Mouse (Mus musculus) T-cell, adult 66 days (primary cell): ENCODE measurements around the gene Lyar. TPM values are rescaled to one million over a fixed set of nuclear protein-coding genes. Genes with fewer than 3 reads are reported as not detected.

ENCODE experiments used
- total RNA-seq, 2 experiments: library from RNA; stranded (reverse); gene quantifications; 3 replicates in 1 of 2; 4 replicates in 1 of 2; pipeline ENCODE4 v1.2.4; 2023

Lyar gene
- total RNA-seq = 10 to 100 TPM; 34.2 to 35.5 TPM

DNA sequence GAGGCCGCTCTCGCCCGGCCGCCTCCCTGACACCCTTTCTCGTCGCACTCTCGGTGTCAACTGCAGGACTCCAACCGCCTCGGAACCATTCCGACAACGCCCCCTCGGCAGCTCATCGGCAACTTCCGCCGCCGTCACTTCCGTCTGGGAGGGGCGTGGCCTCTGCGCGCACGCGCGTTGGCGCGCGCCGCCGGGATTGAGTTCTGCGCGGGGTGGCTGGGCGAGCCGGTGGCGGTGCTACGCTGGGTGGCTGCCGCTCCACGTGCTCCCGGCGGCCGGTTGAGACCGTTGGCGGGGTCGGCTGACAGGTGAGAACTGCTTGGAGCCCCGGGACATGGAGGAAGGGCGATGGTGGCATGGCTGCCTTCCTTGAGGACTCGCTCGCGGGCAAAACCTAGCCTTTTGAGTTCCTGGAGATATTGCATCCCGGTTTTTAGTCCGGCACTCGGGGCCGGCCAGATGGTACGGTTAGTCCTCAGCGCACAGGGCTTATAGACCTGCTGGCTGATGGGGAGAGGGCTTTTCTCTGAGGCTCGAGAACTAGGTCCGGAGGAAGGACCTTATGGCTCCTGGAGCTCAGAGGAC, at the start of gene Lyar, which contains the start of gene Zbtb49:
Gene Lyar, plus strand, starts transcription at position 143 of the 585 bp plus-strand sequence.
Gene Zbtb49, minus strand, starts transcription at position 130 of the 585 bp plus-strand sequence.

DNA sequence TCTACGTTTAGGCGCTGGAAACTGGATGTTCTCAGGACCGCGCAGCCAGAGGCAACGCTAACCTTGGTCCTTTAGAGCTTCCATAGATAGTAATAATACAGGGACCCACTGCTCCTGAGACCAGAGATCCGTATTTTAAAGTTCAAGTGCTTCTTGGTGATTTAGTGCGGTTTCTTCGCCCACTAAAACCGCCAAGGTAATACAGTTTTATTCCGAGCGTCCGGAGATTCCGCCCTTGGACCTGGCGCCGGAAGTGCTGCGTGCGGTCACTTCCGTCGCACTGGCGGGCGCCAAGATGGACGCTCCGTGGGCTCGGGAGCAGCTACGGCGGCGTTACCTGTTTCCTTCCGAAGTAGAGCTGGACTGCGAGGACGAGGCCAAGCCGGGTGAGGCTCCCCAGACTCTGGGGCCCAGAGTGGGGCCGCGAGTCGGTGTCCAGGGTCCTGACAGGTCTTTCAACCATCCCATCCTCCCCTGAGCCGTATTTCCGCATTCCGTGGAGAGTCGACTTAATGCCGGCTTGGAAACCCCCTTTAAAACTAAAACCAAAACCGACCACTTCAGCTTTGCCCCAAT, 39.9 kb downstream of the Lyar start, which contains the start of gene Tmem128:
Gene Tmem128, plus strand, starts transcription at position 79 of the 576 bp plus-strand sequence.

DNA sequence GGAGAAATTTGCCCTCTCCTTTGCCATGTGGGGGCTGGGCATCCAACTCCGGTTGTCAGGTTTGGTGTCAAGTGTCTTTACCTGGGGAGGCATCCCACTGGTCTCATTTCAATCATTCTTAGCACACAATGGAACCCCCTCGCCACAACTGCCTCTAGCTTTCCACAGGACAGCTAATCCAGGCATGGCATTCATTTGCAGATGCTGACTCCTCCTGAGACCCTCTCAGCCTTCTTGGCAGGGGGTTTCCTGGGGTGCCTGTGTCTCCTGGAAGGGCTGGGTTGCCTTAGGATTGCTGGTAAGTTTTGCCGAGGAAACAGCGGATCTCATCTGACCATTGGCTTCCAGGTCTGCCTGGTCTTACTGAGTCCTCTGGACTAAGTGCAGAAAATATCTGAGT, 55.5 kb downstream of the Lyar start, which contains the start of gene Otop1:
Gene Otop1, plus strand, starts transcription at position 202 of the 400 bp plus-strand sequence.

Other genes with a start within 250 kb of the Lyar start
- 10 to 100 TPM; 24.2 to 25.7 TPM for gene Stx18, start 181.7 kb upstream of the Lyar start, total RNA-seq
- gene Nsg1, start 60.6 kb upstream of the Lyar start, total RNA-seq = 1 to 10 TPM in 1 of 2 experiments, not detected in 1; 1.2 TPM
- gene Zbtb49, start within 50 bp of the Lyar start, total RNA-seq = 10 to 100 TPM; 16.5 to 20.5 TPM
- 10 to 100 TPM; 85.3 to 86.5 TPM for gene Tmem128, start 39.7 kb downstream of the Lyar start, total RNA-seq
- not detected for gene Otop1, start 55.5 kb downstream of the Lyar start, total RNA-seq
- gene Drd5, start 98.9 kb downstream of the Lyar start, total RNA-seq = not detected